Mouse (Mus musculus): ENCODE measurements around the gene Rab30. TPM values are rescaled to one million over a fixed set of nuclear protein-coding genes. Genes with fewer than 3 reads are reported as not detected.
A peak's percentile ranks its signal among the peaks of the same experiment; 100 is the strongest.

Rab30 gene
- polyA plus RNA-seq (2015; fragmentation: Nextera tagmentation; extraction: Ambion mirVana) = 328 and 422 TPM in 2 replicates

DNA sequence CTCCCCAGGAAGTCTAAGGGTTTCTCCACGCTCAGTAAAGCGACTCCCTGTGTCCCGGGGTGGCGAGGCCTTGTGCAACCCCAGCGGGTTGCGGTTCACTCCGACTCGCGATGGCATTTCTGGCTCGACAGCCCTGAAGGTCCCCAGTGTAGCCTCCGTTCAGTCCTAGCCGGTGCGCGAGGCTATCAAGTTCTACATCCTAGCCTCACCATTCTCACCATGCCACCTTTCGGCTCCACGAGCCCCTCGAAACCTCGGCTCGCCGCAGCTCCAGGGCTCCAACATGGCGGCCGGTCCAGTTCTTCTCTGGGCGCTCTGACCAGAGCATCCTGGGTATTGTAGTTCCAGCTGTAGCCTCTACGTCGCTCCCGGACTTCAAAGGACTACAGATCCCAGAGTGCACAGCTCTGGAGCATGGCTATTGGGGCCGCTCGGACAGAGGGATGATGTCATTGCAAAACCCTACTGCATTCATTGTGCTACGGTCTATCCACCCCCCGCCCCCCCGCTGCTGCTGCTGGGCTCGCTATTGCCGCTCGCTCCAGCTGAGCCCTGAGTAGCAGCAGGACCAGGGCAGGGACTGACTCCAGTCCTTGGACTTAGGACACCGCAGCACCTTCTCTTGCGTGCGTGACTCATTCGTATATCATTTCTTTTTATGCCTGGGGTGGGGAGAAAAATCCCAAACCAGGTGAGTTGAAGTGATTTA, at the start of gene Rab30:
Rab30 (plus strand) TSS at position 452 of the 709 bp plus-strand sequence.
- H3K9ac ChIP-seq (ENCODE audit: low read depth, low read length) = peak within 1 kb of the TSS; percentile 97
- H3K4me3 ChIP-seq (ENCODE audit: low read depth, low read length) = peak within 1 kb of the TSS; percentile 89
- peak; percentile 20; the same call in 1 of the 2 replicates for TF ChIP-seq CTCF (IDR thresholded peaks at IDR 0.05; ENCODE audit: low read depth)
- H3K36me3 ChIP-seq (ENCODE audit: control insufficient read depth, insufficient read depth) = peaks cover 11% of the 10 kb centered on the region
- H3K9me3 ChIP-seq (ENCODE audit: control insufficient read depth) = no peaks in the 10 kb centered on the region
- WGBS = under 1% methylated on average over 38 of the region's 38 CpGs
- no peaks in the 10 kb centered on the region for H3K4me1 ChIP-seq (replicated peaks; ENCODE audit: control insufficient read depth, insufficient read depth, low read length)
- peak within 1 kb of the TSS; percentile 87 for H3K4me2 ChIP-seq (replicated peaks; ENCODE audit: low read depth)
- H3K27me3 ChIP-seq (replicated peaks; ENCODE audit: control insufficient read depth, insufficient read depth, low read length) = no peaks in the 10 kb centered on the region
- H3K27ac ChIP-seq (ENCODE audit: low read depth, low read length) = peak within 1 kb of the TSS; percentile 92
- ATAC-seq = peak; percentile 100

DNA sequence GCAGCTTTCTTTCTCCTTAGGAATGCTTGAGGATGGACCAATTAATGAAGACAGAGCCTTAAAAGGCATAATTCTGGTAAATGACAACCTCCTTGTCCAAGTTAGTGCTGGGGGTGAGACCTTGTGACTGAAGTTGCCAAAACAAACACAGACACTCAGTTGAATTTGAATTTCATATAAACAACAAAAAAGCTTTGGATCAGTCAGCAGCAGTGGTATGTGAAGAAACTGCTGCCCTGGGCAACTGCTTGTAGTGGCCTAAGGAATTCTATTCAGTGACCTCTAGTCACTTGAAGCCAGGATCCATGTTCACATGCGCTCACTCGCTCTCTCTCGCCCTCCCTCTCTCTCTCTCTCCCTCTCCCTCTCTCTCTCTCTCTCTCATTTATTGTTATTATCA, 45.0 kb upstream of the Rab30 start:
- ATAC-seq = no peak
- no peaks in the 10 kb centered on the region for H3K36me3 ChIP-seq (ENCODE audit: control insufficient read depth, insufficient read depth)
- no peaks in the 10 kb centered on the region for H3K27me3 ChIP-seq (replicated peaks; ENCODE audit: control insufficient read depth, insufficient read depth, low read length)
- H3K9ac ChIP-seq (ENCODE audit: low read depth, low read length) = no peak overlapping the region
- no peak overlapping the region for H3K4me2 ChIP-seq (replicated peaks; ENCODE audit: low read depth)
- TF ChIP-seq CTCF (IDR thresholded peaks at IDR 0.05; ENCODE audit: low read depth) = no peak
- 88% methylated on average over 3 of the region's 3 CpGs for WGBS
- H3K27ac ChIP-seq (ENCODE audit: low read depth, low read length) = no peak overlapping the region
- H3K9me3 ChIP-seq (ENCODE audit: control insufficient read depth) = no peaks in the 10 kb centered on the region
- no peak overlapping the region for H3K4me3 ChIP-seq (ENCODE audit: low read depth, low read length)
- no peaks in the 10 kb centered on the region for H3K4me1 ChIP-seq (replicated peaks; ENCODE audit: control insufficient read depth, insufficient read depth, low read length)

DNA sequence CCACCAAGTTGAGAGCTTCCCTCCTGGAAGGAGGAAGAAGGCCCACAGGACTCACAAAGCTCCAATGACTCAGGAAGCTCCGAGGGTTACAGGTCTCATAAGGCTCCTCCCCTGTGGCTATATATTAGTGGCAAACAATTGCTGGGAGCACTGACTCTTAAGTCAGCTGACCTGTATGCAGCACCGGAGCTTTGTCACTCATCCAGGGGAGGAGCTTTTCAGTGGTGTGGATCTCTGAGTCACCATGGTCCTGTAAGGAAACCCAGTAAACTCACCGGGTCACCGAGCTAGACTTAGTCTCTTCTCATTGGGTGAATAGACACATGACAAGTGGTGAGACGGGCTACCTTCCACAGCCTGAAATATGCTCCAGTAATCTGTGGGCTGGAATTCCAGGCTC, 42.6 kb upstream of the Rab30 start:
- no peak overlapping the region for H3K27ac ChIP-seq (ENCODE audit: low read depth, low read length)
- no peak overlapping the region for H3K9ac ChIP-seq (ENCODE audit: low read depth, low read length)
- no peak overlapping the region for H3K4me2 ChIP-seq (replicated peaks; ENCODE audit: low read depth)
- peak; percentile 96 for ATAC-seq
- H3K9me3 ChIP-seq (ENCODE audit: control insufficient read depth) = no peaks in the 10 kb centered on the region
- no peaks in the 10 kb centered on the region for H3K36me3 ChIP-seq (ENCODE audit: control insufficient read depth, insufficient read depth)
- WGBS = 41% methylated on average over 5 of the region's 5 CpGs
- H3K4me1 ChIP-seq (replicated peaks; ENCODE audit: control insufficient read depth, insufficient read depth, low read length) = no peaks in the 10 kb centered on the region
- H3K27me3 ChIP-seq (replicated peaks; ENCODE audit: control insufficient read depth, insufficient read depth, low read length) = no peaks in the 10 kb centered on the region
- no peak for TF ChIP-seq CTCF (IDR thresholded peaks at IDR 0.05; ENCODE audit: low read depth)
- no peak overlapping the region for H3K4me3 ChIP-seq (ENCODE audit: low read depth, low read length)

DNA sequence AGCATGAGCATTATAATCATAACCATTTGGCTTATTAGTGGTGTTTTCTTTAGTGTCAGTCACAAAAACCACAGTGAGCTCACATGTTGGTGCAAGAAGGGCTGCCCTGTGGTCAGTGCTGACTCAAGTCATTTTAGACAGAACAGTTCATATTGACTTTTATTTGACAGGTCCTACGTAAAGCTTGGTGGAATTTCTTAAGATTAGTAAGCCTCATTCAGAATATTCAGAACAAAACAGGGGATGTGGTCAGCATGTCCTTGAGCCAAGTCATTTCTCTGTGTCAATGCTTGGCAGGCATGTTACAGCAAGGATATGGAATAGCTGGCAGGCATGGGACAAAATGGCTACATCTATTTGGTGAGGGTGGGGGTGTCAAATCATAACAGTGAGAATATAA, 37.7 kb upstream of the Rab30 start:
- Histone ChIP-seq H3K9ac (ENCODE audit: low read depth, low read length) (no peak overlapping the region), H3K27me3 (replicated peaks; ENCODE audit: control insufficient read depth, insufficient read depth, low read length) (no peaks in the 10 kb centered on the region), H3K36me3 (ENCODE audit: control insufficient read depth, insufficient read depth) (no peaks in the 10 kb centered on the region), H3K4me3 (ENCODE audit: low read depth, low read length) (no peak overlapping the region), H3K27ac (ENCODE audit: low read depth, low read length) (no peak overlapping the region), H3K4me2 (replicated peaks; ENCODE audit: low read depth) (no peak overlapping the region), H3K9me3 (ENCODE audit: control insufficient read depth) (no peaks in the 10 kb centered on the region), H3K4me1 (replicated peaks; ENCODE audit: control insufficient read depth, insufficient read depth, low read length) (no peaks in the 10 kb centered on the region)
- no peak for ATAC-seq
- 69% methylated on average over 1 of the region's 1 CpGs for WGBS
- no peak for TF ChIP-seq CTCF (IDR thresholded peaks at IDR 0.05; ENCODE audit: low read depth)

DNA sequence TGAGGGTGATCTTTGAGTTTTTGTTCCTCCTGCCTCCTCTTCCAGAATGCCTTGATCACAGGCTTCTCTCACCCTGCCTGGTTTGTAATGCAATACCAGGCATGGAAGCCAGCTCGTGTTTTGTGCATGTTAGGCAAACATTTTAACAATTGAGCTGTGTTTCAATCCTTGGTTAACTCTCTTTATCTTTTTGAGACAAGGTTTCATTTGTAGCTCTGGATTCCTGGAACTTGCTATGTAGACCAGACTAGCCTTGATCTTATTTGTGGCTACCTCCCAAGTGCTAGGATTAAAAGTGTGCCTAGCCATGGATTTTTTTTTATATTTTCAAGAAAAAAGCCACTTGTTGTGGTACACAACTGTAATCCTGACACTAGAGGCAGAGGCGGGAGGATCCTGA, 35.9 kb upstream of the Rab30 start:
- Histone ChIP-seq H3K4me3 (ENCODE audit: low read depth, low read length) (no peak overlapping the region), H3K9me3 (ENCODE audit: control insufficient read depth) (no peaks in the 10 kb centered on the region), H3K27ac (ENCODE audit: low read depth, low read length) (no peak overlapping the region), H3K4me2 (replicated peaks; ENCODE audit: low read depth) (no peak overlapping the region), H3K27me3 (replicated peaks; ENCODE audit: control insufficient read depth, insufficient read depth, low read length) (no peaks in the 10 kb centered on the region), H3K9ac (ENCODE audit: low read depth, low read length) (no peak overlapping the region), H3K4me1 (replicated peaks; ENCODE audit: control insufficient read depth, insufficient read depth, low read length) (no peaks in the 10 kb centered on the region), H3K36me3 (ENCODE audit: control insufficient read depth, insufficient read depth) (no peaks in the 10 kb centered on the region)
- TF ChIP-seq CTCF (IDR thresholded peaks at IDR 0.05; ENCODE audit: low read depth) = no peak
- no peak for ATAC-seq
- 67% methylated on average over 2 of the region's 2 CpGs for WGBS

DNA sequence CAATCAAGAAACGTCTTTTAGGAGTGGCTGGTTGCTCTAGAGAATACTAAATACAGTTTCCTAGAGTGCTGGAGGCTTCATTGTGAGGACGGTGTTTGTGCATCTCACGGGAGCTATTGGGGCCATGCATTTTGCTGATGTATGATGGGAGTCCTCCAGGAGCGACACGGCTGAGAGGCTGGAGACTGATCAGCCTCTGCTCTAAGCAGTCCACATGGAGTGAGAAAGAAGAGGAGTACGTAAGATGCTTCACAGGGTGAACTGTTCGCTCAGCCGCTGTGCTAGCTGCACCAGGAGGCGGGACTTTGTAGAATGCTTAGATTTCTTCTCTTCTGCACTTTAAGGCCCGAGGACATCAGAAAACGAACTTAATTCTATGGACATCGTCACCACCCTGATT, 34.7 kb upstream of the Rab30 start:
- Histone ChIP-seq H3K4me2 (replicated peaks; ENCODE audit: low read depth) (no peak overlapping the region), H3K9ac (ENCODE audit: low read depth, low read length) (no peak overlapping the region), H3K4me1 (replicated peaks; ENCODE audit: control insufficient read depth, insufficient read depth, low read length) (no peaks in the 10 kb centered on the region), H3K27ac (ENCODE audit: low read depth, low read length) (no peak overlapping the region), H3K36me3 (ENCODE audit: control insufficient read depth, insufficient read depth) (no peaks in the 10 kb centered on the region), H3K27me3 (replicated peaks; ENCODE audit: control insufficient read depth, insufficient read depth, low read length) (no peaks in the 10 kb centered on the region), H3K4me3 (ENCODE audit: low read depth, low read length) (no peak overlapping the region), H3K9me3 (ENCODE audit: control insufficient read depth) (no peaks in the 10 kb centered on the region)
- no peak for TF ChIP-seq CTCF (IDR thresholded peaks at IDR 0.05; ENCODE audit: low read depth)
- ATAC-seq = no peak
- 68% methylated on average over 12 of the region's 12 CpGs for WGBS
